Mouse (Mus musculus): ENCODE results near the gene Vdac1. TPM values are rescaled to one million over a fixed set of nuclear protein-coding genes. Genes with fewer than 3 reads are reported as not detected.

Gene Vdac1
- polyA plus RNA-seq, 1 experiment = 341 TPM

DNA sequence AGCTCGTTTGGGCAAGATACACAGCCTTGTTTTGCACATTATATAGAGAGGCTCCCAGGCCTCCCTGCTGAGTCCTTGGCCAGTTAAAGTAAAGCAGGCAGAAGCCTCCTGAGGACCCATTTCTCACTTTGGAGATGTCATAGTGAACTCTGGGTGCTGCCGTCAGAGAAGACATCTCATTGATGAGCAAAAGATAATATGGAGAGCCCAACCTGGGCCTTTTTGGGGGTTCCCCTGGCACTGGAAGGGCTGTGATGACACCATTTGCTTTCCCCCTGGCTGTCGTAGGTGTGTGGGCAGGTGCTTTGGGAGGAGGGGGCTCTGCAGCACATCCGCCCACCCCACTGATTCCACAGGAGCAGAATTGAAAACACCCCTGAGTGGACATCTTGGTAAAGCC, 18.4 kb upstream of the Vdac1 start:
- H3K36me3 ChIP-seq (ENCODE audit: control insufficient read depth, insufficient read depth, low read length) = no peaks in the 10 kb centered on the region
- peaks cover 2% of the 10 kb centered on the region; the same call in 1 of the 2 replicates for H3K4me1 ChIP-seq (ENCODE audit: control insufficient read depth, insufficient read depth, low read length)
- TF ChIP-seq POLR2A (IDR thresholded peaks at IDR 0.05; ENCODE audit: low read depth, low read length) = no peak
- TF ChIP-seq CTCF (conservative IDR thresholded peaks at IDR 0.05; ENCODE audit: insufficient read depth, insufficient read length, low read depth, low read length) = no peak
- no peak for DNase-seq
- WGBS = 93% methylated on average over 4 of the region's 4 CpGs
- H3K27ac ChIP-seq (ENCODE audit: insufficient read depth, low read depth, low read length) = no peak overlapping the region
- no peak overlapping the region for H3K4me3 ChIP-seq (ENCODE audit: insufficient read depth, low read depth, low read length)
- no peaks in the 10 kb centered on the region for H3K27me3 ChIP-seq (replicated peaks; ENCODE audit: control insufficient read depth, insufficient read depth, low read length)

DNA sequence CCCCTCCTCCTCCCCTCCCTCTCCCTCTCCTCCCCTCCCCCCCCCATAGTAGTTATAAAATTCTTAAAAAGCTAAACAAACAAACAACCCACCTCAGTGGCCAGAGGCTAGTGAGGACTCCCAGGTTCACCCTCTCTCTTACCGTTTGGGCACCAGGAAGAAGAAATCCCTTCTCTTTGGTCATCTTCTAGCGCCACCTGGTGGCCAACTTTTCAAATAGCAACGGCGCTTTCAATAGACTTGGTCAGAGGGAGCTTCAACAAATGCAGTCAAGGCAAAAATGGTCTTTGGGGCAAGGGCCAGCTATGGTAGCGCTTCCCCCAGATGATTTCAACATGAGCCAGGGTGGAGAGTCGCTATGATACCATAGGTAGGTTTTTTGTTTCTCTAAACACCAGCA, 17.5 kb upstream of the Vdac1 start:
- Histone ChIP-seq H3K27ac (ENCODE audit: insufficient read depth, low read depth, low read length) (no peak overlapping the region), H3K4me3 (ENCODE audit: insufficient read depth, low read depth, low read length) (no peak overlapping the region), H3K36me3 (ENCODE audit: control insufficient read depth, insufficient read depth, low read length) (no peaks in the 10 kb centered on the region), H3K27me3 (replicated peaks; ENCODE audit: control insufficient read depth, insufficient read depth, low read length) (no peaks in the 10 kb centered on the region), H3K4me1 (ENCODE audit: control insufficient read depth, insufficient read depth, low read length) (peaks cover 2% of the 10 kb centered on the region; the same call in 1 of the 2 replicates)
- WGBS = 2% methylated on average over 6 of the region's 6 CpGs
- TF ChIP-seq CTCF (conservative IDR thresholded peaks at IDR 0.05; ENCODE audit: insufficient read depth, insufficient read length, low read depth, low read length) (peak; percentile 77), POLR2A (IDR thresholded peaks at IDR 0.05; ENCODE audit: low read depth, low read length) (no peak)
- DNase-seq = peak; percentile 77

DNA sequence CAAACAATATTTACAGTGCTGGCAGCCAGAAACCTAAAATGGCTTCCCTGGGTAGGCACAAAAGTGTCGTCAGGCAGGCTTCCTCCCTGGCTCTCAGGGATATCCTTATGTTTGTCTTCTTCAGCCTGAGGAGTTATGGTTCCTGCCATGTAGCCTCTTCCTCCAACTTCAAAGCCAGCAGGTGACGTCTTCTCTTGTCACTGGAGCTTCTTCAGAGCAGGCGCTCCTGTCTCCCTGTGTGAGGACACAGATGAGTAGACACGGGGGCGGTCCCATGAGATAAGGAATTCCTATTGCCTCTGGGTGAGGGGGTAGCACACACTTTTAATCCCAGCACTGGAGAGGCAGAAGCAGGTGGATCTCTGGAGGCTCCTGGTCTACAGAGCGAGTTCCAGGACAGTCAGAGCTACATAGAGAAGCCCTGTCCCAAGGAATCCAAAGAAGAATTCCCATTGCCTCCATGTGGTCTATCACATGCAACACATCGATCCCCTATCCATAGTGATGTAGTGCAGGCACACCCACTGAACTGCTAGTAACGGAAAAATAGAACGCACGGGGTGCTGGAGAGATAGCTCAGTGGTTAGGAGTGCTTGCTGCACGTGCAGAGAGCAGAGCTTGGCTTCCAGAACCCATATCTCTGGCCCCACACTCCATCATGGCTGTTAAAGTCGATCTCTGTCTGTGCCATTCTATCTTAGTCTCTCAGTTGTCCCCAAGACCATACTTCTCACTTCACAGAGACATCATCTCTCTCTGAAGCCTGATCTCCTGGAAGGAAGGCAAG, 15.5 kb upstream of the Vdac1 start:
- Histone ChIP-seq H3K36me3 (ENCODE audit: control insufficient read depth, insufficient read depth, low read length) (no peaks in the 10 kb centered on the region), H3K27me3 (replicated peaks; ENCODE audit: control insufficient read depth, insufficient read depth, low read length) (no peaks in the 10 kb centered on the region), H3K4me3 (ENCODE audit: insufficient read depth, low read depth, low read length) (no peak overlapping the region), H3K27ac (ENCODE audit: insufficient read depth, low read depth, low read length) (no peak overlapping the region), H3K4me1 (ENCODE audit: control insufficient read depth, insufficient read depth, low read length) (peaks cover 2% of the 10 kb centered on the region; the same call in 1 of the 2 replicates)
- TF ChIP-seq CTCF (conservative IDR thresholded peaks at IDR 0.05; ENCODE audit: insufficient read depth, insufficient read length, low read depth, low read length) = no peak
- TF ChIP-seq POLR2A (IDR thresholded peaks at IDR 0.05; ENCODE audit: low read depth, low read length) = no peak
- WGBS = 80% methylated on average over 12 of the region's 12 CpGs
- no peak for DNase-seq

DNA sequence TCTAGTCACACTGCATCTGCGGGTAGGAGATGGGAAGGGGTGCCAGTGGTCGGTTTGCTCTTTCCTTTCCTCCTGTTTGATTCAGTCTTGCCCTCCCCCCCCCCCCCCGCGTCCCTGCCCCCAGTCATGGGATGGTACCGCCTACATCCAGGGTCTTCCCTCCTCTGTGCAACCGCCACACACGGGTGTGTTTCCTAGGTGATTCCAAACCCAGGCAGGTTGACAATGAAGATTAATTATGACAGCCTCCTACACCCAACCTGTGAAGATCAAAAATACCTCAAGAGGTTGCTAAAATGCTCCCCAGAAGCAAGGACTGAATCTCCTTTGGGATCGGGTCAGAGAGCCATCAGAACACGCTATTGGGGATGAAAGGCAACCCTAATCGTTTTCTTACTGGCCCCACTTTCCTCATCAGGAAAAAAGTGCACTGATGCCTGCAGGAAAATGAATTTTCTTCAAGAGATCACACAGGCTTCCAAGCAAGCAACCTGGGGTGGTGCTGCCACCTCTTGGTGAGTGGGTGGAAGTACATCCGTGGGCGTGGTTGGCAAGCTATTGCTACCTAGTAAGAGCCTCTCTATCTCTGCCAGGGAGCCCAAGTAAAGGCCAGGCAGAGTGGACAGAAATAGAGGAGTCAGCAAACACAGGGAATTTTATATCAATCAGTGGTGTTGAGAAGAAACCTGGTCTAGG, 14.6 kb upstream of the Vdac1 start:
- DNase-seq = peak; percentile 89
- peak; percentile 93 for TF ChIP-seq CTCF (conservative IDR thresholded peaks at IDR 0.05; ENCODE audit: insufficient read depth, insufficient read length, low read depth, low read length)
- no peak for TF ChIP-seq POLR2A (IDR thresholded peaks at IDR 0.05; ENCODE audit: low read depth, low read length)
- no peaks in the 10 kb centered on the region for H3K27me3 ChIP-seq (replicated peaks; ENCODE audit: control insufficient read depth, insufficient read depth, low read length)
- 6% methylated on average over 10 of the region's 12 CpGs for WGBS
- no peaks in the 10 kb centered on the region for H3K36me3 ChIP-seq (ENCODE audit: control insufficient read depth, insufficient read depth, low read length)
- H3K4me1 ChIP-seq (ENCODE audit: control insufficient read depth, insufficient read depth, low read length) = peaks cover 4% of the 10 kb centered on the region; the same call in 1 of the 2 replicates
- H3K4me3 ChIP-seq (ENCODE audit: insufficient read depth, low read depth, low read length) = peak overlapping the region; percentile 15; the same call in 1 of the 2 replicates
- no peak overlapping the region for H3K27ac ChIP-seq (ENCODE audit: insufficient read depth, low read depth, low read length)

DNA sequence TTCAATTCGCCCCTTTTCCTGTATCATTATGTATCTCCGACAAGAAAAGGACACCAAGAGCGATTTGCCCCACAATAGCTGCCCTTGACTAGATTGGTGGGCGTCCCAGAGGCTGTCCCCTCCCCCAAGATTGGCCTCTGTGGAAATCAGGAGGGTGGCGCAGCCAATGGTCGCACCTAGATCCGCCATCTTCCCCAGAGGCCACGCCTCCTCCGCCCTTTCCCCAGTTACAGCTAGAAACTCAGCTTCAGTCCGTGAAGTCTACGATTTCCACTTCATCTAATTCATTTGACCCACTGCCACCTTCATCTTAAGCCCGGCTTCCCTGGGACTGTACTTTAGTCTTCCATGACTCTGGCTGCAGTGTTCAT, 14.0 kb upstream of the Vdac1 start:
- Histone ChIP-seq H3K4me3 (ENCODE audit: insufficient read depth, low read depth, low read length) (peak overlapping the region; percentile 15), H3K27me3 (replicated peaks; ENCODE audit: control insufficient read depth, insufficient read depth, low read length) (no peaks in the 10 kb centered on the region), H3K36me3 (ENCODE audit: control insufficient read depth, insufficient read depth, low read length) (no peaks in the 10 kb centered on the region), H3K4me1 (ENCODE audit: control insufficient read depth, insufficient read depth, low read length) (peaks cover 9% of the 10 kb centered on the region; the same call in 1 of the 2 replicates), H3K27ac (ENCODE audit: insufficient read depth, low read depth, low read length) (no peak overlapping the region)
- TF ChIP-seq CTCF (conservative IDR thresholded peaks at IDR 0.05; ENCODE audit: insufficient read depth, insufficient read length, low read depth, low read length) = no peak
- TF ChIP-seq POLR2A (IDR thresholded peaks at IDR 0.05; ENCODE audit: low read depth, low read length) = no peak
- DNase-seq = peak; percentile 37
- WGBS = 5% methylated on average over 12 of the region's 12 CpGs

DNA sequence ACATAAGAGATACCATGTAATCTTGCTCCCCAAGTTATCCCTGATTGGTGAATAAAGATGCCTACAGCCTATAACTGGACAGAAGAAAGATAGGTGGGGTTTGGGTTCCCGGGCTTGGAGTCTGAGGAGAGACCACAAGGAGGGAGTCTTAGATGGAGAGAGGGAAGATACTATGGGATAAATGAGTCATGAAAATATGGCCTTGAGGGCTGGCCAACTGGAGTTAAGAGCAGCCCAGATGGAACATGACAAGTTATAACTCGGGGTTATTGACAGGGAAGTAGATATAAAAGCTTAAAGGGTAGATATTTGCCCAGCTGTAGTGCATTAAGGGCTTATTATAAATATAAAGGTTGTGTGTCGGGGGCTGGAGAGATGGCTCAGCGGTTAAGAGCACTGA, 12.5 kb upstream of the Vdac1 start:
- TF ChIP-seq POLR2A (IDR thresholded peaks at IDR 0.05; ENCODE audit: low read depth, low read length) = no peak
- no peak for TF ChIP-seq CTCF (conservative IDR thresholded peaks at IDR 0.05; ENCODE audit: insufficient read depth, insufficient read length, low read depth, low read length)
- no peaks in the 10 kb centered on the region for H3K27me3 ChIP-seq (replicated peaks; ENCODE audit: control insufficient read depth, insufficient read depth, low read length)
- H3K4me1 ChIP-seq (ENCODE audit: control insufficient read depth, insufficient read depth, low read length) = peaks cover 15% of the 10 kb centered on the region; the same call in 1 of the 2 replicates
- H3K36me3 ChIP-seq (ENCODE audit: control insufficient read depth, insufficient read depth, low read length) = no peaks in the 10 kb centered on the region
- H3K4me3 ChIP-seq (ENCODE audit: insufficient read depth, low read depth, low read length) = no peak overlapping the region
- 86% methylated on average over 4 of the region's 4 CpGs for WGBS
- H3K27ac ChIP-seq (ENCODE audit: insufficient read depth, low read depth, low read length) = no peak overlapping the region
- no peak for DNase-seq

DNA sequence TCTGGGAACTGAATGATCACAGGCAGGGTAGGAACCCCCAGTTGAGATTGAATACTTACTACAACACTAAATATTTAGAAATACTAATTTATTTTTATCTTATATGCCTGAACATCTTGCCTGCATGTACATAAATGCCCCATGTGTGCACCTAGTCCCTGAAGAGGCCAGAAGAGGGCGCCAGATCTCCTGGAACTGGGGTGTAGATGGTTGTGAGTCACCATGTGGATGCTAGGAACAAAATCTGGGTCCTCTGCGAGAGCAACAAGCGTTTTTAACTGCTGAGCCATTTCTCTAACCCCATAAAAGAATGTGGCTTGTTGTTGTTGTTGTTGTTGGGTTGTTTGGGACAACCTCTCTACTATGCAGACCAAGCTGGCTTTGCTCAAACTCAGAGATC, 11.9 kb upstream of the Vdac1 start:
- 78% methylated on average over 3 of the region's 3 CpGs for WGBS
- TF ChIP-seq POLR2A (IDR thresholded peaks at IDR 0.05; ENCODE audit: low read depth, low read length) = no peak
- TF ChIP-seq CTCF (conservative IDR thresholded peaks at IDR 0.05; ENCODE audit: insufficient read depth, insufficient read length, low read depth, low read length) = peak; percentile 41; the same call in 1 of the 2 replicates

More for the DNA sequence above, 11.9 kb upstream of the Vdac1 start:
- Histone ChIP-seq H3K27ac (ENCODE audit: insufficient read depth, low read depth, low read length) (no peak overlapping the region), H3K27me3 (replicated peaks; ENCODE audit: control insufficient read depth, insufficient read depth, low read length) (no peaks in the 10 kb centered on the region), H3K4me1 (ENCODE audit: control insufficient read depth, insufficient read depth, low read length) (peaks cover 15% of the 10 kb centered on the region; the same call in 1 of the 2 replicates), H3K36me3 (ENCODE audit: control insufficient read depth, insufficient read depth, low read length) (no peaks in the 10 kb centered on the region), H3K4me3 (ENCODE audit: insufficient read depth, low read depth, low read length) (no peak overlapping the region)
- no peak for DNase-seq
